13 mouse cellular contexts compared by ENCODE assay signal in genomic region chr7:113201584-113201983, GRCm38 (mm10). TPM values are rescaled to one million over a fixed set of nuclear protein-coding genes. Genes with fewer than 3 reads are reported as not detected.
A peak's percentile ranks its signal among the peaks of the same experiment; 100 is the strongest.
DNase-seq lines count a peak whose midpoint lies in the region; ATAC-seq and TF ChIP-seq lines count a peak whose summit lies in the region.
"Had no signal": no experiment of that assay in that cellular context is flagged by ENCODE, and none has a peak within 500 bp of the region (broad histone marks: within the 10 kb centered on the region; RNA-seq: fewer than 3 reads in every experiment).

No protein-coding gene starts in this region.

- peaks cover 7% of the 10 kb centered on the region; the same call in 1 of the 2 replicates for H3K4me1 ChIP-seq in forebrain, embryonic 16.5 days (replicated peaks; ENCODE audit: control insufficient read depth, insufficient read depth, low read length)
- 0 out of 2 replicates have a peak, but pooled peaks cover 4% of the 10 kb centered on the region for H3K4me1 ChIP-seq in forebrain, postnatal 0 days (ENCODE audit: insufficient read depth)
- 0 out of 2 replicates have a peak, but pooled peaks cover 10% of the 10 kb centered on the region for H3K4me1 ChIP-seq in embryonic fibroblast, embryonic 13.5 days (ENCODE audit: control insufficient read depth, insufficient read depth, low read length)

- no peak for DNase-seq in forebrain, postnatal 0 days
- DNase-seq in kidney, adult 9 months = peak; percentile 60
- DNase-seq in kidney, postnatal 10 days = no peak
- DNase-seq in kidney, postnatal 14 days = peak; percentile 39
- DNase-seq in layer of hippocampus, adult 8-10 months (ENCODE audit: low spot score in 2 of 2) = no peak
- DNase-seq in spleen, postnatal 4 days (ENCODE audit: low spot score in 2 of 2) = no peak
- DNase-seq: liver; lung, embryonic 14.5 days; right cerebral cortex, postnatal 4 days had no signal

- H3K4me2 ChIP-seq in forebrain, embryonic 16.5 days (ENCODE audit: low read length) = no peak overlapping the region
- no peak overlapping the region for H3K4me2 ChIP-seq in forebrain, postnatal 0 days (ENCODE audit: low read depth)
- H3K4me2 ChIP-seq: heart, embryonic 13.5 days; lung, embryonic 14.5 days; stomach, embryonic 15.5 days had no signal

- no peak overlapping the region for H3K9ac ChIP-seq in forebrain, embryonic 16.5 days (replicated peaks; ENCODE audit: low read depth, low read length)
- no peak overlapping the region for H3K9ac ChIP-seq in forebrain, postnatal 0 days
- H3K9ac ChIP-seq: heart, embryonic 13.5 days; lung, embryonic 14.5 days; stomach, embryonic 15.5 days had no signal

- H3K36me3 ChIP-seq in forebrain, embryonic 16.5 days (ENCODE audit: control insufficient read depth, insufficient read depth) = no peaks in the 10 kb centered on the region
- no peaks in the 10 kb centered on the region for H3K36me3 ChIP-seq in forebrain, postnatal 0 days (ENCODE audit: insufficient read depth)
- H3K36me3 ChIP-seq: heart, embryonic 13.5 days; stomach, embryonic 15.5 days had no signal

- no peak overlapping the region for H3K27ac ChIP-seq in forebrain, embryonic 16.5 days (ENCODE audit: low read length)
- no peak overlapping the region for H3K27ac ChIP-seq in forebrain, postnatal 0 days (ENCODE audit: low read depth, low read length)
- peak overlapping the region; percentile 6; the same call in 1 of the 2 replicates for H3K27ac ChIP-seq in embryonic fibroblast, embryonic 13.5 days (ENCODE audit: insufficient read depth, low read length)
- H3K27ac ChIP-seq: heart, embryonic 13.5 days; stomach, embryonic 15.5 days had no signal

- no peak for TF ChIP-seq CTCF in forebrain, postnatal 0 days (IDR thresholded peaks at IDR 0.05; ENCODE audit: low read depth)
- TF ChIP-seq CTCF in embryonic fibroblast, embryonic 13.5 days (IDR thresholded peaks at IDR 0.05; ENCODE audit: borderline replicate concordance, insufficient read depth, low read length) = no peak

- no peak overlapping the region for H3K4me3 ChIP-seq in forebrain, embryonic 16.5 days (replicated peaks; ENCODE audit: low read length)
- H3K4me3 ChIP-seq in forebrain, postnatal 0 days (ENCODE audit: low read depth, low read length) = no peak overlapping the region
- no peak overlapping the region for H3K4me3 ChIP-seq in embryonic fibroblast, embryonic 13.5 days (ENCODE audit: insufficient read depth, low read length)
- H3K4me3 ChIP-seq: heart, embryonic 13.5 days; stomach, embryonic 15.5 days had no signal

- ATAC-seq in forebrain, embryonic 16.5 days = peak; percentile 26; the same call in 1 of the 2 replicates
- ATAC-seq in forebrain, postnatal 0 days = no peak

- peaks cover 10% of the 10 kb centered on the region for H3K27me3 ChIP-seq in forebrain, embryonic 16.5 days (replicated peaks; ENCODE audit: control insufficient read depth, insufficient read depth, low read length)
- H3K27me3 ChIP-seq in forebrain, postnatal 0 days (ENCODE audit: insufficient read depth, low read length) = 0 out of 2 replicates have a peak, but pooled peaks cover 3% of the 10 kb centered on the region
- H3K27me3 ChIP-seq: stomach, embryonic 15.5 days had no signal

- WGBS in forebrain, embryonic 16.5 days = 34% methylated on average over 3 of the region's 3 CpGs
- 27% methylated on average over 3 of the region's 3 CpGs for WGBS in forebrain, postnatal 0 days

- H3K9me3 ChIP-seq in forebrain, embryonic 16.5 days (ENCODE audit: control insufficient read depth, low read length) = no peaks in the 10 kb centered on the region
- H3K9me3 ChIP-seq in forebrain, postnatal 0 days (ENCODE audit: low read length) = no peaks in the 10 kb centered on the region
- H3K9me3 ChIP-seq: heart, embryonic 13.5 days; stomach, embryonic 15.5 days had no signal

- no peak for TF ChIP-seq POLR2A in embryonic fibroblast, embryonic 13.5 days (IDR thresholded peaks at IDR 0.05; ENCODE audit: low read depth, low read length)

RNA-seq across cellular contexts. Expression of gene Arntl, which starts 5.7 kb away (rescaled TPM):
- 15.6 and 18.4 TPM in 2 replicates for polyA plus RNA-seq in forebrain, embryonic 16.5 days (2015; fragmentation: Nextera tagmentation; extraction: Ambion mirVana)
- 31.2 and 32.4 TPM in 2 replicates for total RNA-seq in forebrain, postnatal 0 days (2014; rRNA removed)
- 18.3 and 20.7 TPM in 2 replicates for polyA plus RNA-seq in forebrain, postnatal 0 days (2015; fragmentation: Nextera tagmentation; extraction: Ambion mirVana)
- 24.4 and 27.8 TPM in 2 replicates for polyA plus RNA-seq in embryonic fibroblast, embryonic 13.5 days (2011; ENCODE audit: insufficient read length, low read depth, missing spikeins)
- 10 to 100 TPM; 28.3 to 37.8 (median 31.9) TPM for total RNA-seq in layer of hippocampus, adult 8-10 months (2022)

Comparison
In these comparisons a context has a peak if more than half of its experiments do, and no peak if none do; other contexts are left out.
1. DNase-seq: peak in kidney, adult 9 months (single experiment) and kidney, postnatal 14 days (single experiment); none in forebrain, postnatal 0 days (single experiment), kidney, postnatal 10 days (single experiment), layer of hippocampus, adult 8-10 months (0 of 2) and spleen, postnatal 4 days (0 of 2).